Mouse (Mus musculus) megakaryocyte, embryonic 14.5 days (primary cell): ENCODE results near the gene Tekt4. TPM values are rescaled to one million over a fixed set of nuclear protein-coding genes. Genes with fewer than 3 reads are reported as not detected.

Experiments used
- H3K27me3 ChIP-seq: replicated peaks from 2 replicates; pipeline ENCODE3; 2012; ENCODE audit warnings: inconsistent platforms
- H3K36me3 ChIP-seq: replicated peaks from 2 replicates; pipeline ENCODE3; 2012; ENCODE audit warnings: low read length, inconsistent platforms, mixed read lengths
- H3K4me1 ChIP-seq: 2 replicates; pipeline ENCODE4 v1.6.1; 2012; ENCODE audit warnings: inconsistent platforms
- H3K4me3 ChIP-seq: replicated peaks from 2 replicates; pipeline ENCODE3; 2012; ENCODE audit warnings: moderate library complexity, mild to moderate bottlenecking, inconsistent platforms
- H3K9me3 ChIP-seq: 2 replicates; pipeline ENCODE4 v1.6.1; 2012; ENCODE audit warnings: inconsistent platforms
- FLI1 ChIP-seq: IDR thresholded peaks from 2 replicates; pipeline ENCODE4 v1.6.1; 2012; ENCODE audit warnings: low read length, inconsistent platforms, mixed read lengths
- GATA1 ChIP-seq: IDR thresholded peaks from 3 replicates; pipeline ENCODE4 v1.6.1; 2012; ENCODE audit warnings: mixed read lengths, low read length, inconsistent platforms, borderline replicate concordance
- polyA plus RNA-seq: library from polyadenylated mRNA; stranded (reverse); fragments of >175 nt; gene quantifications from 2 replicates; pipeline ENCODE4 v1.2.3, GENCODE M21; 2012; ENCODE audit warnings: low replicate concordance; ENCODE audit not compliant: insufficient read depth

Tekt4 gene
- polyA plus RNA-seq, 1 experiment, result not detected

GRCm38 (mm10) chr17:25450329-25450728 lies 4.1 kb upstream of the Tekt4 start:
- TF ChIP-seq FLI1 (no peak), GATA1 (no peak)
- H3K9me3 ChIP-seq, result no peaks in the 10 kb centered on the region
- H3K4me3 ChIP-seq, result no peak overlapping the region
- H3K27me3 ChIP-seq, result peaks cover 80% of the 10 kb centered on the region
- no peaks in the 10 kb centered on the region for H3K36me3 ChIP-seq
- no peaks in the 10 kb centered on the region for H3K4me1 ChIP-seq

GRCm38 (mm10) chr17:25452246-25452965 lies 2.0 kb upstream of the Tekt4 start:
- peaks cover 82% of the 10 kb centered on the region for H3K27me3 ChIP-seq
- no peaks in the 10 kb centered on the region for H3K4me1 ChIP-seq
- no peaks in the 10 kb centered on the region for H3K36me3 ChIP-seq
- no peaks in the 10 kb centered on the region for H3K9me3 ChIP-seq
- TF ChIP-seq GATA1 (no peak), FLI1 (no peak)
- H3K4me3 ChIP-seq, result no peak overlapping the region

DNA sequence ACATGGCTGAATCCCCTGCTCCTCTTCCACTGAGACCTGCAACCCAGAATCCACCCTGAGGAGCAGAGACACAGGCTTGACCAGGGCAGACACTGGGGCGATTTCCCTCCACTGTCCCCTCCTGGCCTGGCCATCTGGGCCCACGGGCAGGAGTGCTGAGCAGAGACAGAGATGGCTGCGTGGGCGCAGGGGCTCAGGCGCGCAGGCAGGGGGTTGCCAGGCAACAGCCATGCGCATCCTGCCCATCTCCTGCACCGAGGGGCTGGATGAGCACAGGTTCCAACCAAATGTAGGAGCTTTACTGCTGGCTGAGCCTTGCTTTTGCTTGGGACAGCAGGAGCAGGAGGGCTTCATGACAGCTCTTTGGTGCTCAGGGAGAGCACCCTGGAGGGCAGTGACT lies 2.1 kb downstream of the Tekt4 start:
- H3K27me3 ChIP-seq, result peaks cover 66% of the 10 kb centered on the region
- no peaks in the 10 kb centered on the region for H3K9me3 ChIP-seq
- H3K4me1 ChIP-seq, result no peaks in the 10 kb centered on the region
- TF ChIP-seq GATA1 (no peak), FLI1 (no peak)
- no peaks in the 10 kb centered on the region for H3K36me3 ChIP-seq
- no peak overlapping the region for H3K4me3 ChIP-seq

DNA sequence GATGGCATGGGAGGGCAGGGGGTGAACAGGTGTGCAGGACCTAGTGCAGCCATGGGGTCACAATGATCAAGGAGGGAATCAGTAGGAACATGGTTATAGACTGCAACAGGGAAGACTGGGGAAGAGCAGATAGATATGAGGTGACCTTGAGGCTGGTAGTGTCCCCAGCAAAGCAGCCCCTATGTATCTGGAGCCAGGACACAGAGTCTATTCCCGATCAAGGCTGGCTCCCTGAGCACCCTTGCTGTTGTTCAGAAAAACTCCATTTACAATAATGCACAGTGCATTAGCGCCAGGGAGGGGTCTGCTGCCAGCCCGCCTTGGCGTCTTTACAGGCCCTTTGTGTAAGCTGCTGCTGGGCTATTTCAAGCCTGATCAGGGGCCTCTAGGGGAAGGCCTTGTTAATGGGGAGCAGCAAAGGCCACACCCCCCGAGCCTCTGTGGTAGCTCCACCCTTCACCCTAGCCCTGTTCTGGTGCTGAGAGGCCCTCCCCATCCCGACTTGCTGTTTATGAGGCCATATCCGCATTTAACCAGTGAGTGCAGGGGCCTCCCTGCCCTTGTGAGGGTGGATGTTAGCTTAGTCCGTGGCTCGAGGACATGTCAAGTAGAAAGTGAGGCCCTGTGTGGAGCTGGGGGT lies 7.9 kb downstream of the Tekt4 start:
- TF ChIP-seq GATA1, result no peak
- no peak for TF ChIP-seq FLI1
- Histone ChIP-seq H3K27me3 (peaks cover 66% of the 10 kb centered on the region), H3K4me3 (no peak overlapping the region), H3K36me3 (no peaks in the 10 kb centered on the region), H3K9me3 (no peaks in the 10 kb centered on the region), H3K4me1 (peaks cover 5% of the 10 kb centered on the region; the same call in 1 of the 2 replicates)

- Histone ChIP-seq H3K27me3 (peaks cover 65% of the 10 kb centered on the region), H3K9me3 (no peaks in the 10 kb centered on the region), H3K36me3 (no peaks in the 10 kb centered on the region), H3K4me3 (no peak overlapping the region), H3K4me1 (peaks cover 5% of the 10 kb centered on the region; the same call in 1 of the 2 replicates)
- TF ChIP-seq FLI1, result no peak
- TF ChIP-seq GATA1, result no peak
Observed at GRCm38 (mm10) chr17:25463326-25463945, 9.0 kb downstream of the Tekt4 start.

DNA sequence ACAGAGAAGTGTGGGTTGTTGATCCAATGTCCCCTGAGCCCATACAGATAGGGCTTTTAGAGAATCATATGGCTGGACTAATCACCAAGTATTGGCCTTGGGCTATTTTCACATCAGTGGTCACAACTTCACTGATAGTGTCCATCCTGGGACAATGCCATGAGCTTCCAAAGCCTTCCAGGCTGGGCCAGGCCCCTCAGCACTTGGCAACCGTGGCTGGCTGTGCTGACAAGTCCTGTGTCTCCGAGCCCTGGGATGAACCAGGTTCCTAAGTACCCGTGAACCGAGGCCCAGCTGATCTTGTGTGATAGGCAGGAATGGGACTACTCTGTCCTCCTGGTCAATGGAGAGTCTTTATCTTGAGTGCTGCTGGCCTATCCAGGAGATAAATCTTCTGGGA lies 9.7 kb downstream of the Tekt4 start:
- Histone ChIP-seq H3K4me3 (no peak overlapping the region), H3K9me3 (no peaks in the 10 kb centered on the region), H3K4me1 (peaks cover 5% of the 10 kb centered on the region; the same call in 1 of the 2 replicates), H3K27me3 (peaks cover 63% of the 10 kb centered on the region), H3K36me3 (no peaks in the 10 kb centered on the region)
- no peak for TF ChIP-seq GATA1

DNA sequence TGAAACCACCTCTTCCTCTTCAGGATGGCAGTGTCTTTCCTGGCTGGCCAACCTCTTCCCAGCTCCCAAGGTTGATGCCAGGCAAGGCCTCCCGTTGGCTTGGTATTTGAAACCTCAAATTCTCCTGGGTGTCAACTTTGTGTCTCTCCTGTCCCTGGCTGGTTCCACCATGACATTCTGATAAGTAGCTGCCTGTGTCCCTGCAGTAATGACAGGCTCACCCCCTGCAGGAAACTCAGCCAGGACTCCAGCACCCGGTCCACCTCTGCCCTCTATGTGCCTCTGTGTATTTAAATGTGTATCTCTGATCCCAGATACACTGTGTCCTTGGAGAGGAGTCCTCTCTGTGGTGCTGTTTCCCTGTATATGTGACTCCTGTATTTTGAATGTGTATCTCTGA lies 11.8 kb downstream of the Tekt4 start:
- no peak overlapping the region for H3K4me3 ChIP-seq
- H3K36me3 ChIP-seq, result no peaks in the 10 kb centered on the region
- TF ChIP-seq GATA1 (no peak), FLI1 (no peak)
- H3K27me3 ChIP-seq, result peaks cover 78% of the 10 kb centered on the region
- no peaks in the 10 kb centered on the region for H3K9me3 ChIP-seq
- H3K4me1 ChIP-seq, result peaks cover 5% of the 10 kb centered on the region; the same call in 1 of the 2 replicates

- Histone ChIP-seq H3K36me3 (no peaks in the 10 kb centered on the region), H3K27me3 (peaks cover 81% of the 10 kb centered on the region), H3K4me1 (peaks cover under 1% of the 10 kb centered on the region; the same call in 1 of the 2 replicates), H3K9me3 (no peaks in the 10 kb centered on the region), H3K4me3 (no peak overlapping the region)
- TF ChIP-seq FLI1 (no peak), GATA1 (no peak)
Observed at GRCm38 (mm10) chr17:25467781-25468180, 13.4 kb downstream of the Tekt4 start.

DNA sequence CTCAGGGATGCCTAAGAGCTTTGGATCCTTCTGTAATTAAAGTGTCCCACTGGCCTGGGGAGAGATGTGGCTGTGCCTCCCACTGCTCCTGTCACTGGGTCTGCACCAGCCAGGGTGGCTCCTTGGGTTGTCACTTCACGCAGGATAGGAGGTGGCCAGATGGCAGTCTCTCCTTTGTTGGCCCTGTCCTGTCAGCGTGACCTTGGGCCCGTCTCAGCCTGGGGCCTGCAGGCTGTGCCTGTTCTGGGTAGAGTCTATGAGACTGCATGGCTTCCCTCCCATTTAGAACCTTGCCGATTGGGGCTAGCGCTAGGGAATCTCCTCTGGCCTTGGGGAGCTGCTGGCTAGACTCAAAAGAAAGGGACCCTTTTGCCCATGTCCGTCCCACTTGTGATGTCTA lies 13.9 kb downstream of the Tekt4 start:
- TF ChIP-seq FLI1 (no peak), GATA1 (no peak)
- Histone ChIP-seq H3K4me3 (no peak overlapping the region), H3K27me3 (peaks cover 82% of the 10 kb centered on the region), H3K4me1 (no peaks in the 10 kb centered on the region), H3K36me3 (no peaks in the 10 kb centered on the region), H3K9me3 (no peaks in the 10 kb centered on the region)

DNA sequence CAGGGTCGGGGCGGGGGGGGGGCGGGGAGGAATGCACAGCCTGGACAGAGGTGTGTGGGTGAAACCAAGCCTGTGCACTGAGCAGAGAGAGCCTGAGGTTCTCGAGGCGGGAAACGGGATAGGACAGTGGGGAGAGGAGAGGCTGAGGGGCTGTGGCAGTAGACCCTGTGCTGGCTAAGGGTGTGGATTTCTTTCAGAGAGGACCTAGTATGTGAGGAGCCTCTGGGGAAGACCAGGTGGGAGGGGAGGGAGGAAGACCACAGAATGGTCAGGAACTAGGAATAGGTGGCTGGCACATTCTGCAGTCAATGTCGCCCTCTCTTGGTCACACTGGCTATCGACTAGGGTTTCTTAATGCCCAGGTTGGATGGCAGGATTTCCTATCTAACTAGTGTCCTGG lies 15.4 kb downstream of the Tekt4 start:
- H3K27me3 ChIP-seq, result peaks cover 85% of the 10 kb centered on the region
- no peaks in the 10 kb centered on the region for H3K36me3 ChIP-seq
- no peak for TF ChIP-seq FLI1
- TF ChIP-seq GATA1, result no peak
- no peaks in the 10 kb centered on the region for H3K9me3 ChIP-seq
- H3K4me1 ChIP-seq, result peaks cover 8% of the 10 kb centered on the region
- no peak overlapping the region for H3K4me3 ChIP-seq
